Mouse (Mus musculus): ENCODE measurements around the gene Serinc5. TPM values are rescaled to one million over a fixed set of nuclear protein-coding genes. Genes with fewer than 3 reads are reported as not detected.

The Serinc5 gene
- polyA plus RNA-seq, 1 experiment = 24.3 TPM

DNA sequence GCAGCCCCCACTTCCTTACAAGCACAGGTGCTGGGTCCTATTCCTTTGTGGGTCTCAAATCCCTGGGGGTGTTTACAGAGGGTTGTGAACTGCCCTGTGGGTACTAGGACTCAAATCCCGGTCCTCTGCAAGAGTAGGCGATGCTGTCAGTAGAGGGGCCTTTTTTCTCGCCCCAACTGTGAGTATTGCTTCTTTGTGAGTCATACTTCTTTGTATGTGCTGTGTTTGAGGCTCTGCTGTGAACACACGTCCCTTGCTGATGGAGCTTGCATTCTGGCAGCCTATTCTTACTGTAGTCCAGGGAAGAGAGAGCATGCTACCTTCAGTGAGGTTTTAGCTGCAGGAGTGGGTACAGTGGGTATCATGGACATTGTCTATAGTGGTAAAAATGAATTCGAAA, 4.3 kb downstream of the Serinc5 start:
- WGBS = 67% methylated on average over 5 of the region's 5 CpGs
- Histone ChIP-seq H3K4me3 (ENCODE audit: low read depth, low read length) (no peak overlapping the region), H3K4me1 (ENCODE audit: control insufficient read depth, insufficient read depth, insufficient read length, low read length) (peaks cover 9% of the 10 kb centered on the region; the same call in 1 of the 2 replicates), H3K27me3 (ENCODE audit: control insufficient read depth, insufficient read depth, low read length) (no peaks in the 10 kb centered on the region), H3K36me3 (ENCODE audit: control insufficient read depth, insufficient read depth, low read length) (no peaks in the 10 kb centered on the region), H3K27ac (ENCODE audit: insufficient read depth, low read depth, low read length) (no peak overlapping the region)
- TF ChIP-seq POLR2A (IDR thresholded peaks at IDR 0.05; ENCODE audit: low read depth, low read length) (no peak), CTCF (IDR thresholded peaks at IDR 0.05; ENCODE audit: extremely low read depth, insufficient read length, insufficient replicate concordance, low read depth, low read length) (no peak)

DNA sequence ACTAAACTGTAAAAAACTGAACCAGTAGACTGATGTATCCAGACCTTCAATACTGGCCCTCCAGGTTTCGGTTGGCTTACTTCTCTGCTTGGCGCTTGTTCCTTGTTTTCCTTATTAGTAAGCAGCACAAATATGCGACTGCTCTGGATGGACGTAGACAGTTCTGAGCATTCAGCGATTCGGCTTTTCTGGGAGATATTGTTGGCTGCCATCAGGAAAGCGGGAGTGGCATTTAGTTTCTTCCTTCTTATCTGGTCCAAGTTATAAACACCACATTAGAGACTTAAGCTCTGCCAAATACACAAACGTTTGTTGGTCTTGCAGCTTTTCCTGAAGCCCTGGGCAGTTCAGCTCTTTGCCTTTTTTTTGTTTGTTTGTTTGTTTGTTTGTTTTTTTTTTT, 5.6 kb downstream of the Serinc5 start:
- H3K36me3 ChIP-seq (ENCODE audit: control insufficient read depth, insufficient read depth, low read length) = no peaks in the 10 kb centered on the region
- 81% methylated on average over 8 of the region's 8 CpGs for WGBS

DNA sequence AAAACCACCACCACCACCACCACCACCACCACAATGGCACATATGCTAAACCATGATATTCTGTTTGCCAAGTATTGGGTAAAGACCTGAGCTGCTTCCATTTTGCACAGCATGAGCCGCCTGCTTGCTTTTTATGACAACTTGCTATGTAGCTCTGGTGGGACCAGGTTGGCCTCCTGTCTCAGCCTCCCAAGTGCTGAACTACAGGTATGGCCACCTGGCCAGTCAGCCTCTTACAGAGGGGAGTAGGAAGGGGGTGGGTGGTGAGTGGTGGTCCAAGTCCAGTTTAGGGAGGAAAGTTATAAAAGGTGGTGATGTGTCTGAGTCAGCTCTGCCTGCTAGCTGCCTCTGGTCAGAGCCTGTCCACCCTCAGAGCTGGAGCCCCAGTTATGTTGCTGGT, 15.3 kb downstream of the Serinc5 start:
- H3K27me3 ChIP-seq (ENCODE audit: control insufficient read depth, insufficient read depth, low read length) = no peaks in the 10 kb centered on the region
- no peak overlapping the region for H3K4me3 ChIP-seq (ENCODE audit: low read depth, low read length)
- 100% methylated on average over 1 of the region's 1 CpGs for WGBS
- H3K4me1 ChIP-seq (ENCODE audit: control insufficient read depth, insufficient read depth, insufficient read length, low read length) = no peaks in the 10 kb centered on the region
- no peak overlapping the region for H3K27ac ChIP-seq (ENCODE audit: insufficient read depth, low read depth, low read length)
- H3K36me3 ChIP-seq (ENCODE audit: control insufficient read depth, insufficient read depth, low read length) = peaks cover 4% of the 10 kb centered on the region; the same call in 1 of the 2 replicates
- TF ChIP-seq POLR2A (IDR thresholded peaks at IDR 0.05; ENCODE audit: low read depth, low read length) (no peak), CTCF (IDR thresholded peaks at IDR 0.05; ENCODE audit: extremely low read depth, insufficient read length, insufficient replicate concordance, low read depth, low read length) (no peak)

More for the DNA sequence above, 5.6 kb downstream of the Serinc5 start:
- Histone ChIP-seq H3K27me3 (ENCODE audit: control insufficient read depth, insufficient read depth, low read length) (no peaks in the 10 kb centered on the region), H3K4me1 (ENCODE audit: control insufficient read depth, insufficient read depth, insufficient read length, low read length) (peaks cover 9% of the 10 kb centered on the region; the same call in 1 of the 2 replicates), H3K27ac (ENCODE audit: insufficient read depth, low read depth, low read length) (no peak overlapping the region), H3K4me3 (ENCODE audit: low read depth, low read length) (no peak overlapping the region)
- no peak for TF ChIP-seq CTCF (IDR thresholded peaks at IDR 0.05; ENCODE audit: extremely low read depth, insufficient read length, insufficient replicate concordance, low read depth, low read length)
- TF ChIP-seq POLR2A (IDR thresholded peaks at IDR 0.05; ENCODE audit: low read depth, low read length) = no peak

DNA sequence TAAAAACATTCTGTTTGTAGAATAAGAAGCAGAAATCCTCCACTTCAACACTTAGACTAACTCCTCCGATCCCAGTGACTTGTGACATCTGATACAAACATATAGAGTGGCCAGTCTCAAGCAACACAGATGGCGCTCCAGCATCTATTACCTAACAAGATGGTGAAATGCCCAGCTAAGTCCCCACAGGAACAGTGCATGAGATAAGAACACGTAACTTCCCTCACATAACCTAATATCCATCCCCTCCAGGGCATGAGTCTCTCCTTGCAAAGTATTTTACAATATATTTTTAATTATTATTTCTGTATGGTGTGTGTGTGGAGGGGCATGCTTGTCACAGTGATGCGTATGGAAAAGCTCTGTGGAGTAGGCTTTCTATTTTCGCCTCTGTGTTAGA, 15.8 kb downstream of the Serinc5 start:
- WGBS = 96% methylated on average over 5 of the region's 5 CpGs
- TF ChIP-seq CTCF (IDR thresholded peaks at IDR 0.05; ENCODE audit: extremely low read depth, insufficient read length, insufficient replicate concordance, low read depth, low read length) (no peak), POLR2A (IDR thresholded peaks at IDR 0.05; ENCODE audit: low read depth, low read length) (no peak)
- no peak overlapping the region for H3K4me3 ChIP-seq (ENCODE audit: low read depth, low read length)

DNA sequence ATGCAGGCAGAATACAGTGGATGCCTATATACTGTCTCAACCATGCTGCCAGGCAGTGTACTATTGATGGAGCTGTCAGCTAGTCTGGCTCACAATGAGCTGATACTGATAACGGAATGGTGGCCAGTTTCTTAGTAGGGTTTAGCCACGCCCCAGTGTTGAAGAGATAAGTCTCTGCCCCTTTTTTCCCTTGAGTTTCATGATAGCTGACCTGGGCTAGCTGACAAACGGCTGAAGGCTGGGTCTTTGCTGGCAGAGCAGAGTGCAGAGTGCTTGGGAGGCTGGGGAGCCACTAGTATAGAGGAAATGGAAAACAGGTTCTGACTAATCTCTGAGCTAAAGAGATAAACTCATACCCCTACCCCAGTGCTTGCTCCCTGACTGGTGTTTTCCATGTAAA, 18.6 kb downstream of the Serinc5 start:
- TF ChIP-seq POLR2A (IDR thresholded peaks at IDR 0.05; ENCODE audit: low read depth, low read length) = no peak
- no peak for TF ChIP-seq CTCF (IDR thresholded peaks at IDR 0.05; ENCODE audit: extremely low read depth, insufficient read length, insufficient replicate concordance, low read depth, low read length)
- WGBS = 55% methylated on average over 3 of the region's 3 CpGs
- no peaks in the 10 kb centered on the region for H3K4me1 ChIP-seq (ENCODE audit: control insufficient read depth, insufficient read depth, insufficient read length, low read length)

More for the DNA sequence above, 15.8 kb downstream of the Serinc5 start:
- H3K27ac ChIP-seq (ENCODE audit: insufficient read depth, low read depth, low read length) = no peak overlapping the region
- no peaks in the 10 kb centered on the region for H3K4me1 ChIP-seq (ENCODE audit: control insufficient read depth, insufficient read depth, insufficient read length, low read length)
- peaks cover 4% of the 10 kb centered on the region; the same call in 1 of the 2 replicates for H3K36me3 ChIP-seq (ENCODE audit: control insufficient read depth, insufficient read depth, low read length)
- no peaks in the 10 kb centered on the region for H3K27me3 ChIP-seq (ENCODE audit: control insufficient read depth, insufficient read depth, low read length)

DNA sequence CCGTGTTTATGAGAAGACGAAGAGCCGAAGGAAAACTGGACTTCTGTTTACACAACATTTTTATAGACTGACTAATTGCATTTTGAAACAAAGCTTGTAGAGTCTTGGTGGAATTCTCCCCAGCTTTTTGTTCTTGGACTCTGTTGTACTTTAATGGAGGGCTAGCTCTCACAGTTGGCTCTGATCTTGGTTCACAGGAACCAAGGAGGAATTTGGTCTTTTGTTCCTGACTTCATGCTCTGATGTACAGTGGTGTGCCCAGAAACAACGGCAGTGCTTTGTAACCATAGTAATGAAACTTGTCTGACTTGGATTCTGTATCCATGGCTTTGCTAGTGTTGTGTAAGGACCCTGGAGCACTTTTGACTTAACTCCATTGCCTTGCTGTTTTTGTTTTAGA, 20.6 kb downstream of the Serinc5 start:
- 71% methylated on average over 4 of the region's 4 CpGs for WGBS
- TF ChIP-seq CTCF (IDR thresholded peaks at IDR 0.05; ENCODE audit: extremely low read depth, insufficient read length, insufficient replicate concordance, low read depth, low read length) (no peak), POLR2A (IDR thresholded peaks at IDR 0.05; ENCODE audit: low read depth, low read length) (no peak)
- H3K27ac ChIP-seq (ENCODE audit: insufficient read depth, low read depth, low read length) = peak overlapping the region; percentile 39; the same call in 1 of the 2 replicates
- H3K27me3 ChIP-seq (ENCODE audit: control insufficient read depth, insufficient read depth, low read length) = no peaks in the 10 kb centered on the region
- peaks cover 4% of the 10 kb centered on the region; the same call in 1 of the 2 replicates for H3K4me1 ChIP-seq (ENCODE audit: control insufficient read depth, insufficient read depth, insufficient read length, low read length)
- no peak overlapping the region for H3K4me3 ChIP-seq (ENCODE audit: low read depth, low read length)
- peaks cover 3% of the 10 kb centered on the region; the same call in 1 of the 2 replicates for H3K36me3 ChIP-seq (ENCODE audit: control insufficient read depth, insufficient read depth, low read length)

More for the DNA sequence above, 18.6 kb downstream of the Serinc5 start:
- H3K36me3 ChIP-seq (ENCODE audit: control insufficient read depth, insufficient read depth, low read length) = peaks cover 4% of the 10 kb centered on the region; the same call in 1 of the 2 replicates
- no peak overlapping the region for H3K4me3 ChIP-seq (ENCODE audit: low read depth, low read length)
- no peaks in the 10 kb centered on the region for H3K27me3 ChIP-seq (ENCODE audit: control insufficient read depth, insufficient read depth, low read length)
- H3K27ac ChIP-seq (ENCODE audit: insufficient read depth, low read depth, low read length) = no peak overlapping the region

DNA sequence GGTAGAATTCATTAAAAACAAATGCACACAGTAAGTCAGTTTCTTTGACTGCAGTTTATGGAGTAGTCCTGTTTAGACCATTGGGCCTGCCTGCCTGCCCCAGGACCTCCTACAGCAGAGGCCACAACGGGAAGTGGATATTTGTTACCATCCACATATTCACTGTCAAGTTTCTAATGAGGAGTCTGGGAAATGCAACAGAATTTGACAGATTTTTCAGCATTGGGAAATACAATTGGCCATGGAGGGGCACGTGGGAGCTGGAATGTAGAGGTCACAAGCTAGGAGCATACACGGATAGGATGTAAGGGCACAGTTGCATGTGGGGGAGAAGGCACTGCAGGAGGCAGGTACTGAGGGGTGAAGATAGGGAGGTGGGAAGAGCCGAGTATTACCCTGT, 21.7 kb downstream of the Serinc5 start:
- Histone ChIP-seq H3K27ac (ENCODE audit: insufficient read depth, low read depth, low read length) (no peak overlapping the region), H3K4me3 (ENCODE audit: low read depth, low read length) (no peak overlapping the region), H3K36me3 (ENCODE audit: control insufficient read depth, insufficient read depth, low read length) (peaks cover 2% of the 10 kb centered on the region; the same call in 1 of the 2 replicates), H3K4me1 (ENCODE audit: control insufficient read depth, insufficient read depth, insufficient read length, low read length) (peaks cover 6% of the 10 kb centered on the region; the same call in 1 of the 2 replicates), H3K27me3 (ENCODE audit: control insufficient read depth, insufficient read depth, low read length) (no peaks in the 10 kb centered on the region)
- WGBS = 67% methylated on average over 4 of the region's 4 CpGs
- TF ChIP-seq POLR2A (IDR thresholded peaks at IDR 0.05; ENCODE audit: low read depth, low read length) = no peak
- TF ChIP-seq CTCF (IDR thresholded peaks at IDR 0.05; ENCODE audit: extremely low read depth, insufficient read length, insufficient replicate concordance, low read depth, low read length) = no peak

Measured in small intestine, adult 2 months (tissue).